Mouse (Mus musculus) kidney, embryonic 16.5 days (tissue): ENCODE measurements around the gene Rbfox1. TPM values are rescaled to one million over a fixed set of nuclear protein-coding genes. Genes with fewer than 3 reads are reported as not detected.
A peak's percentile ranks its signal among the peaks of the same experiment; 100 is the strongest.

Experiments used
- ATAC-seq: fragments of 200-750 bp; cut with Nextera tagmentation; 2 replicates; pipeline ENCODE4 v1.8.0; 2017; ENCODE audit warnings: moderate TSS enrichment; ENCODE audit not compliant: low FRiP score, low TSS enrichment
- H3K27ac ChIP-seq: fragments of 300-500 bp; sonication (generic); 2 replicates; pipeline ENCODE4 v1.5.1; 2014; ENCODE audit warnings: low read length
- H3K27me3 ChIP-seq: fragments of 300-500 bp; sonication (generic); 2 replicates; pipeline ENCODE4 v1.6.1; 2014; ENCODE audit warnings: low read length, control low read depth, mixed read lengths; ENCODE audit not compliant: insufficient read depth
- H3K36me3 ChIP-seq: fragments of 300-500 bp; sonication (generic); 2 replicates; pipeline ENCODE4 v1.6.1; 2014; ENCODE audit warnings: low read length, control low read depth, mixed read lengths; ENCODE audit not compliant: insufficient read depth
- H3K4me1 ChIP-seq: fragments of 300-500 bp; sonication (generic); 2 replicates; pipeline ENCODE4 v1.6.1; 2014; ENCODE audit warnings: low read length, control low read depth, mixed read lengths; ENCODE audit not compliant: insufficient read depth
- H3K4me2 ChIP-seq: fragments of 300-500 bp; sonication (generic); replicated peaks from 2 replicates; pipeline ENCODE4 v1.6.1; 2014; ENCODE audit warnings: low read depth, low read length
- H3K4me3 ChIP-seq: fragments of 300-500 bp; sonication (generic); 2 replicates; pipeline ENCODE4 v1.5.1; 2014; ENCODE audit warnings: mild to moderate bottlenecking, low read length
- H3K9ac ChIP-seq: fragments of 300-500 bp; sonication (generic); replicated peaks from 2 replicates; pipeline ENCODE4 v1.6.1; 2014; ENCODE audit warnings: low read length
- H3K9me3 ChIP-seq: fragments of 300-500 bp; sonication (generic); 2 replicates; pipeline ENCODE4 v1.6.1; 2016; ENCODE audit warnings: low read length, control low read depth
- WGBS: fragments of 180-500 bp; shearing (Covaris S2); extraction: QIAGEN DNeasy Blood & Tissue Kit; methylation state at CpG from one replicate; pipeline ENCODE4 v1.1.7; 2014; 5-methylcytosine and 5-hydroxymethylcytosine counted together
- polyA plus RNA-seq: library from polyadenylated mRNA; unstranded; fragments of >200 nt; fragmentation: Nextera tagmentation; extraction: Ambion mirVana; gene quantifications from 2 replicates; pipeline ENCODE4 v1.2.1, GENCODE M21; 2015

Gene Rbfox1
- polyA plus RNA-seq, 1 experiment from 2014 or later, result 5.4 TPM

GRCm38 (mm10) chr16:5957418-5957817, 72.3 kb downstream of the Rbfox1 start:
- no peaks in the 10 kb centered on the region for H3K4me1 ChIP-seq
- no peaks in the 10 kb centered on the region for H3K27me3 ChIP-seq
- H3K36me3 ChIP-seq, result no peaks in the 10 kb centered on the region
- H3K9me3 ChIP-seq, result no peaks in the 10 kb centered on the region
- no peak for ATAC-seq
- 59% methylated on average over 4 of the region's 4 CpGs for WGBS
- no peak overlapping the region for H3K27ac ChIP-seq
- H3K4me2 ChIP-seq, result no peak overlapping the region
- H3K9ac ChIP-seq, result no peak overlapping the region
- H3K4me3 ChIP-seq, result no peak overlapping the region

- no peak overlapping the region for H3K4me2 ChIP-seq
- H3K4me3 ChIP-seq, result no peak overlapping the region
- no peaks in the 10 kb centered on the region for H3K27me3 ChIP-seq
- WGBS, result 74% methylated on average over 3 of the region's 3 CpGs
- H3K4me1 ChIP-seq, result no peaks in the 10 kb centered on the region
- H3K27ac ChIP-seq, result no peak overlapping the region
- no peak overlapping the region for H3K9ac ChIP-seq
- no peak for ATAC-seq
- no peaks in the 10 kb centered on the region for H3K36me3 ChIP-seq
- H3K9me3 ChIP-seq, result no peaks in the 10 kb centered on the region
These were observed 76.6 kb downstream of the Rbfox1 start for GRCm38 (mm10) chr16:5961786-5962185.

GRCm38 (mm10) chr16:5974172-5974571, 89.0 kb downstream of the Rbfox1 start:
- Histone ChIP-seq H3K27ac (no peak overlapping the region), H3K9ac (no peak overlapping the region), H3K4me3 (no peak overlapping the region), H3K27me3 (no peaks in the 10 kb centered on the region), H3K9me3 (no peaks in the 10 kb centered on the region), H3K4me2 (no peak overlapping the region), H3K4me1 (no peaks in the 10 kb centered on the region), H3K36me3 (no peaks in the 10 kb centered on the region)
- 56% methylated on average over 2 of the region's 2 CpGs for WGBS
- no peak for ATAC-seq

GRCm38 (mm10) chr16:5992045-5993011, 107.2 kb downstream of the Rbfox1 start:
- Histone ChIP-seq H3K4me2 (no peak overlapping the region), H3K4me1 (no peaks in the 10 kb centered on the region), H3K27me3 (no peaks in the 10 kb centered on the region; the same call in 1 of the 2 replicates), H3K36me3 (no peaks in the 10 kb centered on the region), H3K4me3 (no peak overlapping the region), H3K9me3 (no peaks in the 10 kb centered on the region), H3K9ac (no peak overlapping the region), H3K27ac (no peak overlapping the region)
- ATAC-seq, result no peak
- WGBS, result 58% methylated on average over 10 of the region's 10 CpGs

- Histone ChIP-seq H3K36me3 (no peaks in the 10 kb centered on the region), H3K4me2 (no peak overlapping the region), H3K9me3 (no peaks in the 10 kb centered on the region), H3K4me3 (no peak overlapping the region), H3K27ac (0 out of 2 replicates have a peak overlapping the region, but pooled peaks have one; percentile 3), H3K9ac (no peak overlapping the region), H3K4me1 (peaks cover 9% of the 10 kb centered on the region; the same call in 1 of the 2 replicates), H3K27me3 (no peaks in the 10 kb centered on the region)
- ATAC-seq, result no peak
- 69% methylated on average over 4 of the region's 4 CpGs for WGBS
These were observed 112.0 kb downstream of the Rbfox1 start for GRCm38 (mm10) chr16:5997136-5997535.

- no peak overlapping the region for H3K4me2 ChIP-seq
- H3K4me1 ChIP-seq, result peaks cover 9% of the 10 kb centered on the region; the same call in 1 of the 2 replicates
- no peaks in the 10 kb centered on the region for H3K27me3 ChIP-seq
- WGBS, result 66% methylated on average over 4 of the region's 4 CpGs
- H3K9me3 ChIP-seq, result no peaks in the 10 kb centered on the region
- H3K9ac ChIP-seq, result no peak overlapping the region
- H3K36me3 ChIP-seq, result no peaks in the 10 kb centered on the region
- ATAC-seq, result no peak
- no peak overlapping the region for H3K27ac ChIP-seq
- no peak overlapping the region for H3K4me3 ChIP-seq
These were observed 112.5 kb downstream of the Rbfox1 start for GRCm38 (mm10) chr16:5997651-5998050.

- Histone ChIP-seq H3K36me3 (no peaks in the 10 kb centered on the region), H3K27ac (0 out of 2 replicates have a peak overlapping the region, but pooled peaks have one; percentile 7), H3K27me3 (no peaks in the 10 kb centered on the region), H3K4me2 (no peak overlapping the region), H3K4me1 (peaks cover 9% of the 10 kb centered on the region; the same call in 1 of the 2 replicates), H3K4me3 (no peak overlapping the region), H3K9ac (no peak overlapping the region), H3K9me3 (no peaks in the 10 kb centered on the region)
- ATAC-seq, result peak; percentile 72
- 50% methylated on average over 1 of the region's 1 CpGs for WGBS
These were observed 114.9 kb downstream of the Rbfox1 start for GRCm38 (mm10) chr16:6000016-6000415.

GRCm38 (mm10) chr16:6006996-6007395, 121.8 kb downstream of the Rbfox1 start:
- no peak overlapping the region for H3K9ac ChIP-seq
- no peak overlapping the region for H3K4me3 ChIP-seq
- no peak for ATAC-seq
- no peaks in the 10 kb centered on the region for H3K9me3 ChIP-seq
- H3K36me3 ChIP-seq, result no peaks in the 10 kb centered on the region
- no peaks in the 10 kb centered on the region for H3K4me1 ChIP-seq
- no peak overlapping the region for H3K4me2 ChIP-seq
- H3K27ac ChIP-seq, result no peak overlapping the region
- no peaks in the 10 kb centered on the region for H3K27me3 ChIP-seq

GRCm38 (mm10) chr16:6012853-6013252, 127.7 kb downstream of the Rbfox1 start:
- H3K27me3 ChIP-seq, result no peaks in the 10 kb centered on the region
- no peaks in the 10 kb centered on the region for H3K9me3 ChIP-seq
- ATAC-seq, result no peak

GRCm38 (mm10) chr16:6018639-6019038, 133.5 kb downstream of the Rbfox1 start:
- WGBS, result 35% methylated on average over 5 of the region's 5 CpGs
- ATAC-seq, result 0 out of 2 replicates have a peak, but pooled peaks have one; percentile 39
- Histone ChIP-seq H3K9ac (no peak overlapping the region), H3K36me3 (no peaks in the 10 kb centered on the region), H3K27me3 (no peaks in the 10 kb centered on the region), H3K4me1 (no peaks in the 10 kb centered on the region), H3K4me3 (no peak overlapping the region), H3K27ac (no peak overlapping the region), H3K4me2 (no peak overlapping the region), H3K9me3 (no peaks in the 10 kb centered on the region)

More at GRCm38 (mm10) chr16:6012853-6013252, 127.7 kb downstream of the Rbfox1 start:
- H3K36me3 ChIP-seq, result no peaks in the 10 kb centered on the region
- 86% methylated on average over 3 of the region's 3 CpGs for WGBS
- H3K4me3 ChIP-seq, result no peak overlapping the region
- H3K4me2 ChIP-seq, result no peak overlapping the region
- H3K27ac ChIP-seq, result no peak overlapping the region
- no peaks in the 10 kb centered on the region for H3K4me1 ChIP-seq
- H3K9ac ChIP-seq, result no peak overlapping the region
